Mouse (Mus musculus) CD4-positive, CD25-positive, alpha-beta regulatory T cell, adult 2 months (primary cell): ENCODE data around the gene Dock6.
"Not testable (repeated sequence)": the region's sequence is repeated elsewhere in the genome, so short reads cannot be mapped to it uniquely, and the experiment has no call there.

ENCODE experiments used
- DNase-seq: peaks from one replicate; pipeline ENCODE4 v3.0.0-alpha.2; 2012; ENCODE audit warnings: low read depth, low spot score

Dock6 gene

DNA sequence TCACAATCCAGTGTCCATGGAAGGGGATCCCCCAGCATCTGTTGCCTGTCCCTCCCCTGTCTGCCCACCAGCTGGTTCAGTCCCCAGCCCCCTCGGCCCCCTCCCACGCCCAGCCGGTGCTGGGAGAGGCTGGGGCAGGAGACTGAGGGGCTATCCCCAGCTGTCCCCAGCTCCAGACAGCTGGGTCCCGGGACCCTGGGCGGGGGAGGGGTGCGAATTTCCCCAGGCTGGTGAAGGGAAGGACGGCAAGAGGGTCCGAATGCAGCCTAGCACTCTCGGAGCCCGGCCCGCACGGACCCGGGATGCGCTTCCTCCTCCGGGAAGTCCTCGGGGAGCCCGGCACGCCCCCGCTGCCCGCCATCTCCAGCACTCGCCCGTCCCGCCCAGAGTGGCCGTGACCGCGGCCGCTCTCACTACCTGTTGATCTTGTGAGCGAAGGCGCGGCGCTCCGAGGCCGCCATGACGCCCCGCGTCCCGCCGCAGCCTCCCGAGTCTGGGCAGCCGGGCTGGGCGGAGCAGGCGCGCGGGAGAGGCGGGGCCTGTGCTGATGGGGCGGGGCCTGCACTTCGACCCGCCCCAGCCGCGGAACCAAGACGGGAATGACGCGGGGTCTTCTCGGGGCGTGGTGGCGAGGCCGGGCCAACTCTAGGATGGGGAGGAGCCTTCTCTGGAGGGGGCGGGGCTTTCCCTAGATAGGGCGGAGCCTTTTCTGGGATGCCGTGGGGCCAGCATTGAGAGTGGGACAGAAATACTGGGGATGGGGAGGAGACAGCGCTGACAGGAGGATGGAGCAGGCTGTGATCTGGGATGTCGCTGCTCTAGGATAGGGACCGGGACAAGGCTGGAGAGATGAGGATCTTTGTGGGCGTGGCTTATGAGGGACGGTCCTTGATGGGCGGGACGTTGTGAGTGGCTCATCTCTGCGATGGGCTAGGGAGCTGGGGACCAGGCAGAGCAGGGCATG, at the start of gene Dock6:
TSS of gene Dock6 (minus strand) at position 508 of the 964 bp plus-strand sequence.
- DNase-seq = peak; percentile 86

- DNase-seq = peak; percentile 81
Observed at GRCm38 (mm10) chr9:21901223-21901820, 48.9 kb upstream of the Dock6 start.

DNA sequence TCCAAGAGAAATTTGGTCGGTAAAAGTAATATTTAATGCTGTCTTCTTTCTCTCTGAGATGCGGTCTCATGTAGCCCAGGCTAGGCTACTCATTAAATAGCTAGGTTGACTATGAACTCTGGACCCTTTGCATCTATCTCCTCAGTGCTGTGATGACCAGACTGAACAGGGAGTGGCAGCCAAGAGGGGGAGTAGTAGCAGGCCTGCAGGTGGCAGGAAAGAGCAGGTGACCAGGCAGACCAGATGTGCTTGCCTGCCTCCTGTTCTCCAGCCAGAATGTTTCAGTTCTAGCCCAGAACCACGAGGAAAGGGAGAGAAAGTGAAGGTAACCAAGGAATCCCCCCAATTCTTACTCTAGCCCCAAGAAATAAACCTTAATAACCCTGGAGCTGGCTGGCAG, 36.8 kb upstream of the Dock6 start:
- DNase-seq = peak; percentile 26

DNA sequence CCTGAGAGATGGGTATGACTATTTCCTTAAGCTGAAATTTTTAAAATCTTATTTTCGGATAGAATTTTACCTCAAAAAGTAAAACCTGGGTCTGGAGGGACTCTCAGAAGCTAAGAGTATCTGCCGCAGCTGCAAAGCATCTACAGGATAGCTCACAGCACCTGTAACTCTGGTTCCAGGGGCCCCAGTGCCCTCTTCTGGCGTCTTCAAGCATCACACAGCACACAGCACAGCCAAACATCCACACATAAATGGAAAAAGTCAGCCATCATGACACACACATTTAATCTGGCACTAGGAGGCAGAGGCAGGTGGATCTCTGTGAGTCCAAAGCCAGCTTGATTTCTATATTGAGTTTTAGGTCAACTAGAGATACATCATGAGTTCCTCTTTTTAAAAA, 24.2 kb upstream of the Dock6 start:
- peak; percentile 8 for DNase-seq

DNA sequence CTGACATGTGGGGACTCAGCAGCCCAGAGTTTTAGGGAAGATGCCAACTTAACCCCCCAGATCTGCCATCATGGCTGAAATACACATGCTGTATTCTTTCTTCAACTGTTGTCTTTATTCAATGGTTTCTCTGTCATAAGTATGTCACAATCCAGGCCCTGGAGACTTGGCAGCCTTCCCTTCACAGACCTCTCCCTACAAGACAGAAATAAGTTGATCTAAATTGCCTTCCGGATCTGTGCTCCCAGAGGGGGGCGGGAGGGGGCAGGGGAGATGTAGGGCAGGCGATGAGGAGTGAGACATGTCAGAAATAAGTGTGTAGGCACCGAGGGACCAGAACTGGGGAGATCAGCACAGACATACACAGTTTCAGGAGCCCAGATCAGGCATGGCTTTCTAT, 19.8 kb upstream of the Dock6 start:
- DNase-seq = no peak

- DNase-seq = peak; percentile 65
Observed at GRCm38 (mm10) chr9:21870879-21871524, 18.6 kb upstream of the Dock6 start.

DNA sequence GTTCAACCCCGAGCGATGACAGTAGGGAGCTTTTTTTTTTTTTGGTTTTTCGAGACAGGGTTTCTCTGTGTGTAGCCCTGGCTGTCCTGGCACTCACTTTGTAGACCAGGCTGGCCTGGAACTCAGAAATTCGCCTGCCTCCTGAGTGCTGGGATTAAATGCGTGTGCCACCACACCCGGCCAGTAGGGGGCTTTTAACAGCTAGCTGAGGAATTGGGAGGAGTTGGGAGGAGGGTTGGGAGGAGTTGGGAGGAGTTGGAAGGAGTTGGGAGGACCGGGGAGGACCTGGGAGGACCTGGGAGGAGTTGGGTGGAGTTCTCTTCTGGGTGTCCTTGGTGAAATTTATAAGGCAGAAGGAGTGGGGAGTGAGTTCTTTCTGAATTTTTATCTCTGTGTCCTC, 16.9 kb upstream of the Dock6 start:
- peak; percentile 13 for DNase-seq

DNA sequence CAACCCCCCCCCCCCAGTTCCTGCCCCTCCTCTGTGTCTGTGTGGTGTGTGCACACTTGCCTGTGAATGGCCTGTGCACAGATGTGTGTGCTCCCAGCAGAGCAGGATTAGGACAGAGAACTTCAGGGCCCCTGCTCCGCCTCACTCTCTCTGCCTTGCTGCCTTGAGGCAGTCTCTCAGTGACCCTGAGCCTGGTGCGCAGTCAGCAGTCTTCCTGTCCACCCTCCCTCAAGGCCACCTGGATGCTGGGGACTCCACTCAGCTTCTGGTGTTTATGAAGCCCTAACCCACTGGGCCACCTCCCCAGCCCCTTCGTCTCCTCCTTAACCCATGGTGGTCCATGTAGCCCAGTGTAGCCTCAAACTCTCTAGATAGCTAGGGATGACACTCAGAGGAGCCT, 15.3 kb upstream of the Dock6 start:
- DNase-seq = no peak

GRCm38 (mm10) chr9:21866641-21867040, 14.2 kb upstream of the Dock6 start:
- no peak for DNase-seq

DNA sequence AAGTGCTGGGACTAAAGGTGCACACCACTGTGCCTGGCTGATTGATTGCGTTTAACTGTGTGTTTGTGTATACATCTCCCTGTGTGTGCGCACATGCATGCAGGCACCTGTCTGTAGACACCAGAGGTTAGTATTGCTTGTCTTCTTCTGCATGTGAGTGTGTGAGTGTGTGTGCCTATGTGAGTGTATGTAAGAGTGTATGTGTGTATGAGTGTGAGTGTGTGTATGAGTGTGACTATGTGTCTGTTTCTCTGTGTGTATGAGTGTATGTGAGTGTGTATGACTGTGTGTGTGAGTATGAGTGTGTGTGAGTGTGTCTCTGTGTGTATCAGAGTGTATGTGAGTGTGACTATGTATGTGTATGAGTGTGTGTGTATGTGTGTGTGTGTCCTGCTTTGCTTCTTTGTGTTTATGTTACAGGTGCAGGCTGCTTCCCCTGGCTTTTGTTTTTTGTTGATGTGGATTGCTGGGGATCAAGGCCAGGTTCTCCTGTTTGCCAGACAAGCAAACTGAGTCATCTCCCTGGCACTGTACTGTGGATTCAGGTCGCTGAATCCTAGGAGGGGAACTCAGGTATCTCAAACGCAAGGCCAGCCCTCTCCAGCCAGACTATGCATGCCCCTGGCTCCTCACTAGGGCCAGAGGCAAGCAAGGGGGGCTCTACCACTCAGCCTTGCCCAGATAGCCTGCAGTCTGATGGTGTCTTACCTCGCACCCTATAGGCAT, 13.4 kb upstream of the Dock6 start:
- DNase-seq = no peak

GRCm38 (mm10) chr9:21862181-21862580, 9.7 kb upstream of the Dock6 start:
- DNase-seq = no peak

- not testable (repeated sequence) for DNase-seq
Observed at GRCm38 (mm10) chr9:21860349-21860748, 7.9 kb upstream of the Dock6 start.

GRCm38 (mm10) chr9:21859606-21860005, 7.2 kb upstream of the Dock6 start:
- DNase-seq = no peak

- DNase-seq = no peak
Observed at GRCm38 (mm10) chr9:21858084-21858483, 5.6 kb upstream of the Dock6 start.

DNA sequence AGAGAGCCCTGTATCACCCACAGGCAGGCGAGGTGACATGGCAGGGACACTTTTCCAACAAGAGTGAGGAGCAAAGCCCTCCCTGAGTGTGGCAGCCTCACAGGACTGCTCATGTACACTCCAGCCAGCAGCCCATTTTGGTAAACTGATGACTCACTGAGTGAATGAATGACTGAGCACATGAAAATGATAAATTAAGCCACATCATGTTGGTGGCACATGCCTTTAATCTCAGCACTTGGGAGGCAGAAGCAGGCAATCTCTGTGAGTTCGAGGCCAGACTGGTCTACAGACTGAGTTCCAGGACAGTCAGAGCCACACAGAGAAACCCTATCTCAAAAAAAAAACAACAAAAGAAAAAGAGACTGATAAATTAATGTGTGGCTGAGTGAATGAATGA, 5.1 kb upstream of the Dock6 start:
- no peak for DNase-seq

DNA sequence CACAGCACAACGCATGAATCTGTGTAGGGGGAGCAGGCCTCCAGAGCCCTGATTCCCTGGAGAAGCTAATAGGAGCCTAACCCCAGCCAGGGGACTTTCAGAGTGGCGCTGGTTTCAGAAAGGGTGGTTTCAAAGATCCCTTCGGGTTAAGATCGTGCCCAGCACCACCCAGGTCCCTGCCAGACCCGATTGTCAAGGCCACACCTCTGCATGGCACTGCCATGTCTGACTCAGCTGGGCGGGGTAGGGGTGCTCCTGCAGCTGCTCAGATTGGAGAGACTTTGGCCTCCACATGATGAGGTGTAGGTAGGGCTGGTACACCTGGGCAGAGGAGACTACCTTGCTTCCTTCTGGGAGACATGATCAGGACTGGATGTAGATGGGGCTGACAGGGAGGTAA, 2.5 kb upstream of the Dock6 start:
- no peak for DNase-seq

DNA sequence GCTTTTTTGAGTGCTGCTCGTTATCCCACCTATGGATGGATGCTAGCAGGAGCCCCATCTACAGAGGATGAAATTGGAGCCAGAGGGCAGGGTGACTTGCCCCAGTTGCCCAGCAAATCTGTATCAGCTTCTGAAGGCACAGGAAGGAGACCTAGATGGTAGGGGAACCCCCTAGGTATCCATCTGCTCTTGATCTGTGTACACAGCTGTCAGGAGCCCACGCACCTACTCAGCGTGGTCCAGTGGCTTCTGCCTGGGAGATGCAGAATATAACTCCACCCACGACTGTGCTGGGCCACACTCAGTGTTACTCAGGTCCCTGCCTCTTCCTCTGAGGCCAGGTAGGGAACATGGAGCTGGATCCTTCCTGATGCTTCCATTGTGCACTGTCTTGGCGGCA, 1.5 kb upstream of the Dock6 start:
- peak; percentile 45 for DNase-seq

GRCm38 (mm10) chr9:21851084-21851483, 1.4 kb downstream of the Dock6 start:
- DNase-seq = peak; percentile 17

GRCm38 (mm10) chr9:21849691-21850677, 2.5 kb downstream of the Dock6 start:
- no peak for DNase-seq

- no peak for DNase-seq
Observed at GRCm38 (mm10) chr9:21847926-21848325, 4.5 kb downstream of the Dock6 start.

GRCm38 (mm10) chr9:21847425-21847824, 5.0 kb downstream of the Dock6 start:
- DNase-seq = no peak
